Mouse (Mus musculus) kidney, postnatal 25 days (tissue): ENCODE results near the gene Gfra4.
"Not testable (repeated sequence)": the region's sequence is repeated elsewhere in the genome, so short reads cannot be mapped to it uniquely, and the experiment has no call there.

ENCODE experiments used
- DNase-seq, 2 experiments: peaks; one replicate each; pipeline ENCODE4 v3.0.0; 2021; ENCODE audit warnings: mixed read lengths in 2 of 2

Gene Gfra4

DNA sequence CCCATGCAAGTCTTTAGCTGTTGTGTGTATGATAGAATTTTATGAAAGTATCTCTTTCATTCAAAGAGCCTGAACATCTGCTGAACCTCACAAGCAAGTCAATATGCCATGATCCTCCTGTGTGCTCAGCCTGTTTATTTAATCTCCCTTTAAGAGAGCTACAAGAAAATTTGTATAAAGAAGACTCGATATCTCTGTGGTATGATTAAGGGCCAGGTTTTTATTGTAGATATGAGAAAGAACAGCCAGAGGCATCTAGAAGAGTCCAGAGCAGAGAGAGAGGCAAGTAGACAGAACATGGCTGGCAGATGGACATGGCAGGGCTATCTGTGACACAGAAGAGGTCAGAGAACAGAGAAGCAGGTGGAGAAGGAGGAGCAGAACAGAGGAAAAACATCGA is 3.1 kb upstream of the Gfra4 start:
- DNase-seq: no peak

- DNase-seq: peak; percentile 39 to 57
These were observed 2.3 kb upstream of the Gfra4 start for GRCm38 (mm10) chr2:131044989-131045720.

GRCm38 (mm10) chr2:131044354-131044852 is 1.5 kb upstream of the Gfra4 start:
- DNase-seq: no peak

- DNase-seq: no peak
These were observed 1.7 kb downstream of the Gfra4 start for GRCm38 (mm10) chr2:131040854-131041825.

GRCm38 (mm10) chr2:131038675-131039074 is 4.2 kb downstream of the Gfra4 start:
- DNase-seq: no peak

- no peak for DNase-seq
These were observed 4.7 kb downstream of the Gfra4 start for GRCm38 (mm10) chr2:131038197-131038596.

DNA sequence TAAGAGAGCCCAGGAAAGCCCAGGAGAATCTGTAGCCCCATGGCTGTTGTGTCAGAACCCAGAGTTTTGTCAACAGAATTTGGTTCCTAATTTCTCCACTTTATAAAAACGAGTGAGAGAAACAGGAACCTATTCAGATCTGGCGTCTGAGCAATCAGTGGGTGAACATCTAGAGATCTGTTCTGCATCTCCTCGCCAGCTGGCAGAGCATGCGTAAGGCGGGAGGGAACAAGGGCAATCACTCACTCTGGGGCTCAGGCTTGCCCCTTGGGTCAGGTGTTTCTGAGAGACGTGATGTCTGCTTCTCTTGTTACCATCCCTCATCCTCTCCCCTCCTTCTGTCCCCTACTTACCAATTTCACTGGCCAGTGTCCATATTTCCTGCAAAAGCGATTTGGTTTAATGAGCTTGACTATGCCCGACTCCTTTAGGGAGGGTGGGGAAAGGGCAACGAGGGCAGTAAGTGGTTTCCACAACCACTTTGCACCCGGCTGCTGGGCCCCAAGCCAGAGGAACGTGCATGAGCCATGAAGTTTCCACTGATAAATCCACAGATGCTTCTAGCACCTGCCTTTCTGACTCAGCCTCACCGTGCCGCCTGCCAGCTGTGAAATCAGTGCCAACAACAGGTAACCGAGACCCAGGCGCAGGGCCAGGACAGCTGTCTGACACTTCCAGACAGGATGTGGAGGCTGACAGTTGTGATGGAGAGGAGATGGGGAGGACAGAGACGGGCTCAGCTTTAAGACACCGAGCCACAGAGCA is 5.5 kb downstream of the Gfra4 start:
- DNase-seq: peak; percentile 41 to 74

GRCm38 (mm10) chr2:131036757-131037156 is 6.1 kb downstream of the Gfra4 start:
- no peak for DNase-seq

- no peak for DNase-seq
These were observed 6.5 kb downstream of the Gfra4 start for GRCm38 (mm10) chr2:131036343-131036742.

DNA sequence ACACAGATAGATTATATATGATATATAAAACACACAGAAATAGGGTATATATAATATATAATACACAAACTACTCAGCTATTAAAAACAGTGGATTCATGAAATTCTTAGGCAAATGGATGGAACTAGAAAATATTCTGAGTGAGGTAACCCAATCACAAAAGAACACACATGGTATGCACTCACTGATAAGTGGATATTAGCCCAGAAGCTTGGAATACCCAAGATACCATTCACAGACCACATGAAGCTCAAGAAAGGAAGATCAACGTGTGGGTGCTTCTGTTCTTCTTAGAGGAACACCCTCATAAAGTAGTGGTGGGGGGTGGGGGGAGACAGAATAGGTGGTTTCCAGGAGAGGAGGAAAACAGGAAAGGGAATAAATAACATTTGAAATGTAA is 11.5 kb downstream of the Gfra4 start:
- not testable (repeated sequence) for DNase-seq

- no peak for DNase-seq
These were observed 11.9 kb downstream of the Gfra4 start for GRCm38 (mm10) chr2:131030998-131031397.

GRCm38 (mm10) chr2:131030561-131030960 is 12.3 kb downstream of the Gfra4 start:
- no peak for DNase-seq

GRCm38 (mm10) chr2:131029065-131029935 is 13.6 kb downstream of the Gfra4 start:
- DNase-seq: peak in 1 of 2 experiments; percentile 22

GRCm38 (mm10) chr2:131026941-131027340 is 15.9 kb downstream of the Gfra4 start:
- DNase-seq: no peak

GRCm38 (mm10) chr2:131025230-131025629 is 17.7 kb downstream of the Gfra4 start:
- DNase-seq: no peak

- DNase-seq: no peak
These were observed 32.3 kb downstream of the Gfra4 start for GRCm38 (mm10) chr2:131010566-131010965.

- DNase-seq: no peak
These were observed 33.8 kb downstream of the Gfra4 start for GRCm38 (mm10) chr2:131009123-131009522.

- DNase-seq: no peak
These were observed 50.1 kb downstream of the Gfra4 start for GRCm38 (mm10) chr2:130992818-130993217.
